Mouse (Mus musculus): ENCODE results near the gene Mars. TPM values are rescaled to one million over a fixed set of nuclear protein-coding genes. Genes with fewer than 3 reads are reported as not detected.

Gene Mars
- total and polyA plus RNA-seq, 3 experiments: 143 to 224 (median 161) TPM

DNA sequence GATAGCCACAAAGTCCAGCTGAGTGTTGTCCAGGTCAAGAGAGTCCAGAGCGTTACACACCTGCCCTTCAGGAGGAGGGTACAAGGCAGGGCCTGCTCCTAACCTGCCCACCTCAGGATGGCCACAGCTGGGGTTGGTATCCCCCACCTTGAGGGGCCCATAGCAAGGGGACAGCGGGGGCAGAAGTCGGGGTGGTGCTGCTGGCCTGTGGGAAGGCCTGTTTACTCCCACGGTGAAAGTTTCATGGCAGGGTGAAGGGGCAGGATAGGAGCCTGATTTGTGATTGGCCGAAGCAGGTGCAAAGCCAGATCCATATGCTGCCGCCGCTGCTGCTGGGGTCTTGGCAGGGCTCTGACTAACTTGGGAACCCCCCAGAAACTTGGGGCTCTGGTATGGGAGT, 18.6 kb upstream of the Mars start:
- DNase-seq (ENCODE audit: extremely low read depth): no peak
- Histone ChIP-seq H3K4me1 (ENCODE audit: control insufficient read depth in 1 of 2, insufficient read depth in 2 of 2) (peaks cover 0 to 13% of the 10 kb centered on the region in 2 experiments; a peak in 2 of 4 replicates), H3K9me3 (replicated peaks; ENCODE audit: low read length) (no peaks in the 10 kb centered on the region), H3K9ac (ENCODE audit: insufficient read depth, low read depth) (no peak overlapping the region), H3K27ac (ENCODE audit: insufficient read depth, low read depth) (no peak overlapping the region), H3K36me3 (replicated peaks in 1 of 2; ENCODE audit: control insufficient read depth in 1 of 2, insufficient read depth in 1 of 2, low read length in 1 of 2) (peaks cover 36 to 72% of the 10 kb centered on the region in 2 experiments), H3K79me2 (replicated peaks; ENCODE audit: control insufficient read depth, extremely low read depth, insufficient read depth, poor library complexity, severe bottlenecking) (no peaks in the 10 kb centered on the region), H3K27me3 (replicated peaks) (no peaks in the 10 kb centered on the region), H3K4me3 (replicated peaks in 1 of 3; ENCODE audit: low read depth in 2 of 3, low read length in 2 of 3, poor library complexity in 1 of 3) (no peak overlapping the region), H3K4me2 (ENCODE audit: insufficient read depth, low read depth, poor library complexity, severe bottlenecking) (no peak overlapping the region)
- TF ChIP-seq ZKSCAN1 (IDR thresholded peaks at IDR 0.05; ENCODE audit: borderline replicate concordance, low read depth, low read length) (no peak), JUND (conservative IDR thresholded peaks at IDR 0.05; ENCODE audit: low read depth, low read length) (no peak), EP300 (IDR thresholded peaks at IDR 0.05; ENCODE audit: low read length) (no peak), SMC3 (IDR thresholded peaks at IDR 0.05; ENCODE audit: low read depth, low read length) (no peak), MAZ (IDR thresholded peaks at IDR 0.05; ENCODE audit: low read depth, low read length) (no peak), NELFE (IDR thresholded peaks at IDR 0.05; ENCODE audit: low read depth, low read length) (no peak), GABPA (IDR thresholded peaks at IDR 0.05; ENCODE audit: insufficient replicate concordance, low read depth, low read length) (no peak), E2F4 (IDR thresholded peaks at IDR 0.05; ENCODE audit: insufficient replicate concordance, low read depth, low read length) (no peak), ZC3H11A (IDR thresholded peaks at IDR 0.05; ENCODE audit: low read depth, low read length) (no peak), TCF12 (IDR thresholded peaks at IDR 0.05; ENCODE audit: low read depth, low read length) (no peak), KAT2A (IDR thresholded peaks at IDR 0.05; ENCODE audit: insufficient replicate concordance, low read length) (no peak), BHLHE40 (IDR thresholded peaks at IDR 0.05; ENCODE audit: low read depth, low read length) (no peak)
- in situ Hi-C loops (cut with MboI; ENCODE audit: low pct_ligation_motif_present, low pct_unique_long_range_greater_than_20kb, low sequenced_read_pairs): no loop called here
- dilution Hi-C loops (cut with MboI; ENCODE audit: extremely low pct_ligation_motif_present, extremely low pct_unique_long_range_greater_than_20kb, low sequenced_read_pairs): no loop called here

GRCm38 (mm10) chr10:127327461-127328145, 16.0 kb upstream of the Mars start:
- TF ChIP-seq BHLHE40 (IDR thresholded peaks at IDR 0.05; ENCODE audit: low read depth, low read length) (no peak), JUND (conservative IDR thresholded peaks at IDR 0.05; ENCODE audit: low read depth, low read length) (no peak), IRF4 (IDR thresholded peaks at IDR 0.05; ENCODE audit: low read depth, low read length) (no peak), MXI1 (IDR thresholded peaks at IDR 0.05; ENCODE audit: low read depth, low read length) (no peak), MAFK (IDR thresholded peaks at IDR 0.05; ENCODE audit: insufficient replicate concordance, low read length) (no peak), GABPA (IDR thresholded peaks at IDR 0.05; ENCODE audit: insufficient replicate concordance, low read depth, low read length) (no peak), KAT2A (IDR thresholded peaks at IDR 0.05; ENCODE audit: insufficient replicate concordance, low read length) (no peak), TBP (conservative IDR thresholded peaks at IDR 0.05; ENCODE audit: low read depth, low read length) (no peak), ZMIZ1 (IDR thresholded peaks at IDR 0.05; ENCODE audit: low read depth, low read length) (no peak), USF1 (IDR thresholded peaks at IDR 0.05; ENCODE audit: low read depth, low read length) (no peak), TCF12 (IDR thresholded peaks at IDR 0.05; ENCODE audit: low read depth, low read length) (no peak), E2F4 (IDR thresholded peaks at IDR 0.05; ENCODE audit: insufficient replicate concordance, low read depth, low read length) (no peak)
- dilution Hi-C loops (cut with MboI; ENCODE audit: extremely low pct_ligation_motif_present, extremely low pct_unique_long_range_greater_than_20kb, low sequenced_read_pairs) (no loop called here), in situ Hi-C loops (cut with MboI; ENCODE audit: low pct_ligation_motif_present, low pct_unique_long_range_greater_than_20kb, low sequenced_read_pairs) (no loop called here)
- no peaks in the 10 kb centered on the region for H3K9me3 ChIP-seq (replicated peaks; ENCODE audit: low read length)
- H3K9ac ChIP-seq (ENCODE audit: insufficient read depth, low read depth): no peak overlapping the region
- H3K79me2 ChIP-seq (replicated peaks; ENCODE audit: control insufficient read depth, extremely low read depth, insufficient read depth, poor library complexity, severe bottlenecking): no peaks in the 10 kb centered on the region
- no peaks in the 10 kb centered on the region for H3K27me3 ChIP-seq (replicated peaks)
- H3K4me2 ChIP-seq (ENCODE audit: insufficient read depth, low read depth, poor library complexity, severe bottlenecking): no peak overlapping the region
- peaks cover 5 to 26% of the 10 kb centered on the region in 2 experiments for H3K4me1 ChIP-seq (ENCODE audit: control insufficient read depth in 1 of 2, insufficient read depth in 2 of 2)
- H3K36me3 ChIP-seq (replicated peaks in 1 of 2; ENCODE audit: control insufficient read depth in 1 of 2, insufficient read depth in 1 of 2, low read length in 1 of 2): peaks cover 36 to 72% of the 10 kb centered on the region in 2 experiments
- H3K27ac ChIP-seq (ENCODE audit: insufficient read depth, low read depth): no peak overlapping the region
- DNase-seq (ENCODE audit: extremely low read depth): no peak
- H3K4me3 ChIP-seq (replicated peaks in 1 of 3; ENCODE audit: low read depth in 2 of 3, low read length in 2 of 3, poor library complexity in 1 of 3): no peak overlapping the region

Measured in CH12.LX (cell line).